Mouse (Mus musculus): ENCODE results near the gene Kcp.

DNA sequence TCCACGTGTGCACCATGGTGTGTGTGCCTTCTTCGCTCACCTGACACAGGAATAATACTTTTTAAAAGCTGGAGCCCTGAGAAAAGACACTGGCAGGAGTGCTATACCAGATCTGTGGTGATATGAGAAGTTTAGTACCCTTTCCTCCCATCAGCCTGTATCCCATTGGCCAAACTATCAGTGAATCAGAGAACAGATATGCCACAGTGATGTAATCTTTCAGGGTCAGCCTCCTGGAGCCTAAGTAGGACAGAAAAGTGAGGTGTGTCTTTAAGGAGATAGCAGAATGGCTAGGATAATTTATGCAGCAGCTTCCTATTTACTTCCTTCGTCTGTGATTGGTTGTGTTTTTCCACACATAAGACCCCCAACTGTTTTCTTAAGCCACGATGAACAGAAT, 79.6 kb downstream of the Kcp start:
- TF ChIP-seq CTCF (IDR thresholded peaks at IDR 0.05; ENCODE audit: low read depth) (no peak), EP300 (IDR thresholded peaks at IDR 0.05; ENCODE audit: low read depth) (no peak)
